Mouse (Mus musculus) liver, adult 10 weeks (tissue): Measurements from ENCODE around the gene Fyttd1. TPM values are rescaled to one million over a fixed set of nuclear protein-coding genes. Genes with fewer than 3 reads are reported as not detected.

ENCODE experiments used
- polyA plus RNA-seq: library from polyadenylated mRNA; stranded (reverse); fragments of 350-450 nt; fragmentation: Illumina TruSeq; extraction: RNeasy Lipid Tissue Mini Kit (QIAGEN cat#74804); gene quantifications from one replicate; pipeline ENCODE4 v1.2.3, GENCODE M21; 2014; ENCODE audit warnings: low read depth, low replicate concordance

The Fyttd1 gene
- 52.0 TPM for polyA plus RNA-seq

DNA sequence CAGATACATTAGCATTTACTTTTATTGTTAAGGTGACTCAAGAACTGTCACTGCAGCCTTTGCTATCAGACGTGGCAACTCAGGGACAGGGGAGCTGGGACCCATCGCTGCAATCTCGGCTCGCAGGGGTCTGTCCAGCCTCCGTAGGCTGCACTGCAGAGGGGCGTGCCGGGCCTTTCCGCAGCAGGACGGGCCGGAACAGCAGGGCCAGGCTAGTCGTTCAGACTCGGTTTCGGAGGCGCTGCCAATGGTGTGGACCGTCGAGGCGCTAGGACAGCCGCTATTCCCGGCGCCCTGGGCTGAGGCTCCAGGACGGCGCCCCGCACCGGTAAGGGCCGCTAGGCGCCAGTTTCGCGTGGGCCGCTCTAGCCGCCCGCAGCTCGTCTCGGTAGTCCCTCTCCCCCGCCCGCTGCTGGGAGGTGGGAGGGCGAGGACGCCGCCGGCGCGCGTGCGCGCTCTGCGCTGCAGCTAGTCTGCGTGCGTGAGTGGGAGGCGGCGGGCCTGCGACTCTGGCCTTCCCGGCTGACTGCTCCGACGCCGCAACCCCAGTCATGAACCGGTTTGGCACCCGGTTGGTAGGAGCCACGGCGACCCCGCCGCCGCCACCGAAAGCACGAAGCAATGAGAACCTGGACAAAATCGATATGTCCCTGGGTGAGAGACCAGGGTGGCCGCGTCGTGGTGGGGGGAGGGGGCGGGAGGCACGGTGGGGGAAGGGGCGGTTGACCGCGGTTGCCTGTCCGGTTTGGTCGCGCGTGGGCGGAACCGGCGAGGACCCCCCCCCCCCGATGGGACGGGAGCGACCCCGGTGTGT is at the start of gene Fyttd1, which contains the start of gene Rubcn:
Gene Fyttd1 (plus strand): TSS at position 158 of the 814 bp plus-strand sequence.
Gene Rubcn (minus strand): TSS at position 424 of the 814 bp plus-strand sequence.

GRCm38 (mm10) chr16:32913937-32914881 is 36.9 kb downstream of the Fyttd1 start, which contains the start of gene Lrch3:
Lrch3 (plus strand) TSS chr16:32914100.

Other genes with a start within 250 kb of the Fyttd1 start
- 1.2 TPM for gene Tnk2, start 233.6 kb upstream of the Fyttd1 start, polyA plus RNA-seq
- not detected for gene Muc4, start 141.6 kb upstream of the Fyttd1 start, polyA plus RNA-seq
- not detected for gene Muc20, start 80.1 kb upstream of the Fyttd1 start, polyA plus RNA-seq
- gene Smbd1, start 67.0 kb upstream of the Fyttd1 start, polyA plus RNA-seq: not detected
- 5.3 TPM for gene Rubcn, start 266 bp downstream of the Fyttd1 start, polyA plus RNA-seq
- gene Lrch3, start 36.6 kb downstream of the Fyttd1 start, polyA plus RNA-seq: 7.5 TPM
- 1.5 TPM for gene Iqcg, start 178.7 kb downstream of the Fyttd1 start, polyA plus RNA-seq
- 368 TPM for gene Rpl35a, start 179.0 kb downstream of the Fyttd1 start, polyA plus RNA-seq
- 0.61 TPM for gene Lmln, start 185.0 kb downstream of the Fyttd1 start, polyA plus RNA-seq